Mouse (Mus musculus): Measurements from ENCODE around the gene Ubac2. TPM values are rescaled to one million over a fixed set of nuclear protein-coding genes. Genes with fewer than 3 reads are reported as not detected.

Gene Ubac2
- polyA plus RNA-seq, 1 experiment: 21.6 TPM

GRCm38 (mm10) chr14:121938256-121939191, 60.1 kb downstream of the Ubac2 start:
- 22% methylated on average over 11 of the region's 11 CpGs for WGBS
- Histone ChIP-seq H3K4me1 (ENCODE audit: control insufficient read depth, insufficient read depth, low read length) (peaks cover 16% of the 10 kb centered on the region), H3K27ac (ENCODE audit: control insufficient read depth, insufficient read depth, low read depth, low read length, poor library complexity) (peak overlapping the region; percentile 78), H3K4me3 (replicated peaks; ENCODE audit: control insufficient read depth, low read depth, low read length) (no peak overlapping the region)
- no peak for TF ChIP-seq POLR2A (IDR thresholded peaks at IDR 0.05; ENCODE audit: borderline replicate concordance, control insufficient read depth, low read depth, low read length)
- no peak for TF ChIP-seq CTCF (IDR thresholded peaks at IDR 0.05; ENCODE audit: control insufficient read depth, insufficient read depth, low read length)

GRCm38 (mm10) chr14:121939582-121939981, 61.2 kb downstream of the Ubac2 start:
- H3K27ac ChIP-seq (ENCODE audit: control insufficient read depth, insufficient read depth, low read depth, low read length, poor library complexity): peak overlapping the region; percentile 77; the same call in 1 of the 2 replicates
- WGBS: 84% methylated on average over 3 of the region's 3 CpGs
- peaks cover 12% of the 10 kb centered on the region for H3K4me1 ChIP-seq (ENCODE audit: control insufficient read depth, insufficient read depth, low read length)

GRCm38 (mm10) chr14:121946131-121946530, 67.7 kb downstream of the Ubac2 start:
- H3K27ac ChIP-seq (ENCODE audit: control insufficient read depth, insufficient read depth, low read depth, low read length, poor library complexity): no peak overlapping the region
- 73% methylated on average over 5 of the region's 5 CpGs for WGBS

More at GRCm38 (mm10) chr14:121939582-121939981, 61.2 kb downstream of the Ubac2 start:
- no peak overlapping the region for H3K4me3 ChIP-seq (replicated peaks; ENCODE audit: control insufficient read depth, low read depth, low read length)
- TF ChIP-seq CTCF (IDR thresholded peaks at IDR 0.05; ENCODE audit: control insufficient read depth, insufficient read depth, low read length) (no peak), POLR2A (IDR thresholded peaks at IDR 0.05; ENCODE audit: borderline replicate concordance, control insufficient read depth, low read depth, low read length) (no peak)

GRCm38 (mm10) chr14:121946728-121947127, 68.3 kb downstream of the Ubac2 start:
- 70% methylated on average over 8 of the region's 8 CpGs for WGBS
- Histone ChIP-seq H3K4me3 (replicated peaks; ENCODE audit: control insufficient read depth, low read depth, low read length) (no peak overlapping the region), H3K4me1 (ENCODE audit: control insufficient read depth, insufficient read depth, low read length) (peaks cover 5% of the 10 kb centered on the region; the same call in 1 of the 2 replicates), H3K27ac (ENCODE audit: control insufficient read depth, insufficient read depth, low read depth, low read length, poor library complexity) (no peak overlapping the region)
- no peak for TF ChIP-seq CTCF (IDR thresholded peaks at IDR 0.05; ENCODE audit: control insufficient read depth, insufficient read depth, low read length)
- TF ChIP-seq POLR2A (IDR thresholded peaks at IDR 0.05; ENCODE audit: borderline replicate concordance, control insufficient read depth, low read depth, low read length): no peak

More at GRCm38 (mm10) chr14:121946131-121946530, 67.7 kb downstream of the Ubac2 start:
- H3K4me3 ChIP-seq (replicated peaks; ENCODE audit: control insufficient read depth, low read depth, low read length): no peak overlapping the region
- peaks cover 3% of the 10 kb centered on the region; the same call in 1 of the 2 replicates for H3K4me1 ChIP-seq (ENCODE audit: control insufficient read depth, insufficient read depth, low read length)
- TF ChIP-seq POLR2A (IDR thresholded peaks at IDR 0.05; ENCODE audit: borderline replicate concordance, control insufficient read depth, low read depth, low read length) (no peak), CTCF (IDR thresholded peaks at IDR 0.05; ENCODE audit: control insufficient read depth, insufficient read depth, low read length) (no peak)

GRCm38 (mm10) chr14:121947201-121947760, 68.9 kb downstream of the Ubac2 start:
- 62% methylated on average over 8 of the region's 8 CpGs for WGBS
- TF ChIP-seq CTCF (IDR thresholded peaks at IDR 0.05; ENCODE audit: control insufficient read depth, insufficient read depth, low read length): no peak
- no peak for TF ChIP-seq POLR2A (IDR thresholded peaks at IDR 0.05; ENCODE audit: borderline replicate concordance, control insufficient read depth, low read depth, low read length)
- Histone ChIP-seq H3K4me1 (ENCODE audit: control insufficient read depth, insufficient read depth, low read length) (peaks cover 5% of the 10 kb centered on the region; the same call in 1 of the 2 replicates), H3K27ac (ENCODE audit: control insufficient read depth, insufficient read depth, low read depth, low read length, poor library complexity) (no peak overlapping the region), H3K4me3 (replicated peaks; ENCODE audit: control insufficient read depth, low read depth, low read length) (no peak overlapping the region)

- H3K4me3 ChIP-seq (replicated peaks; ENCODE audit: control insufficient read depth, low read depth, low read length): no peak overlapping the region
- H3K27ac ChIP-seq (ENCODE audit: control insufficient read depth, insufficient read depth, low read depth, low read length, poor library complexity): no peak overlapping the region
- no peak for TF ChIP-seq CTCF (IDR thresholded peaks at IDR 0.05; ENCODE audit: control insufficient read depth, insufficient read depth, low read length)
- TF ChIP-seq POLR2A (IDR thresholded peaks at IDR 0.05; ENCODE audit: borderline replicate concordance, control insufficient read depth, low read depth, low read length): no peak
- 75% methylated on average over 3 of the region's 3 CpGs for WGBS
- H3K4me1 ChIP-seq (ENCODE audit: control insufficient read depth, insufficient read depth, low read length): peaks cover 5% of the 10 kb centered on the region; the same call in 1 of the 2 replicates
These were observed 69.5 kb downstream of the Ubac2 start for GRCm38 (mm10) chr14:121947966-121948365.

GRCm38 (mm10) chr14:121949436-121949835, 71.0 kb downstream of the Ubac2 start:
- Histone ChIP-seq H3K4me1 (ENCODE audit: control insufficient read depth, insufficient read depth, low read length) (peaks cover 5% of the 10 kb centered on the region; the same call in 1 of the 2 replicates), H3K4me3 (replicated peaks; ENCODE audit: control insufficient read depth, low read depth, low read length) (no peak overlapping the region), H3K27ac (ENCODE audit: control insufficient read depth, insufficient read depth, low read depth, low read length, poor library complexity) (no peak overlapping the region)
- TF ChIP-seq POLR2A (IDR thresholded peaks at IDR 0.05; ENCODE audit: borderline replicate concordance, control insufficient read depth, low read depth, low read length) (no peak), CTCF (IDR thresholded peaks at IDR 0.05; ENCODE audit: control insufficient read depth, insufficient read depth, low read length) (no peak)
- WGBS: 85% methylated on average over 3 of the region's 3 CpGs

- no peak for TF ChIP-seq CTCF (IDR thresholded peaks at IDR 0.05; ENCODE audit: control insufficient read depth, insufficient read depth, low read length)
- no peak for TF ChIP-seq POLR2A (IDR thresholded peaks at IDR 0.05; ENCODE audit: borderline replicate concordance, control insufficient read depth, low read depth, low read length)
- WGBS: 64% methylated on average over 5 of the region's 5 CpGs
- no peak overlapping the region for H3K4me3 ChIP-seq (replicated peaks; ENCODE audit: control insufficient read depth, low read depth, low read length)
- peaks cover 6% of the 10 kb centered on the region; the same call in 1 of the 2 replicates for H3K4me1 ChIP-seq (ENCODE audit: control insufficient read depth, insufficient read depth, low read length)
- no peak overlapping the region for H3K27ac ChIP-seq (ENCODE audit: control insufficient read depth, insufficient read depth, low read depth, low read length, poor library complexity)
These were observed 71.5 kb downstream of the Ubac2 start for GRCm38 (mm10) chr14:121949897-121950296.

All from bone marrow, adult 2 months (tissue).